Mouse (Mus musculus) mouse trophoblast stem cell (cell line): ENCODE data around the gene Golga4.

ENCODE experiments used
- in situ Hi-C, 2 experiments: fragments of 300-500 bp; cut with MseI, MboI; formaldehyde crosslinking; loops; 2 replicates in 1 of 2; 3 replicates in 1 of 2; pipeline ENCODE4 v1.15.1; 2025

The Golga4 gene

DNA sequence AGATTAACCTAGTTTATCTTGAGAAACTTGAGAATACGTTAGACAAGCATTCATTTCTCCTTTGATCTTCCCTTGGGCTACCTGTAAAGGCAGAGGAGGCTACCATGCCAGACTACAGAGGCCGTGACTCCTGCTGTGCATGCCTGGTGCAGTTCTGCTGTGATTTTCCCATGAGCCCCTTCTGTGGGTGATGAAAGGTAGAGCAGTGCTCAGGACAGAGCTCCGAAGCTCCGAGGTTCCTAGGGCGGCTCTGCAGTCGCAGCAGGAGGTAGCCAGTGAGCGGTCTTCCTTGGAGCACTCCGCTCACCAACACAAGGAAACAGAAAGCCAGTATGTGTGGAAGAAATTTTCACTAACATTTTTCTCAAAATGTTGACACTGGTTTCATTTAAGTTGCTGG, 15.6 kb downstream of the Golga4 start:
- in situ Hi-C loops: no loop called here

DNA sequence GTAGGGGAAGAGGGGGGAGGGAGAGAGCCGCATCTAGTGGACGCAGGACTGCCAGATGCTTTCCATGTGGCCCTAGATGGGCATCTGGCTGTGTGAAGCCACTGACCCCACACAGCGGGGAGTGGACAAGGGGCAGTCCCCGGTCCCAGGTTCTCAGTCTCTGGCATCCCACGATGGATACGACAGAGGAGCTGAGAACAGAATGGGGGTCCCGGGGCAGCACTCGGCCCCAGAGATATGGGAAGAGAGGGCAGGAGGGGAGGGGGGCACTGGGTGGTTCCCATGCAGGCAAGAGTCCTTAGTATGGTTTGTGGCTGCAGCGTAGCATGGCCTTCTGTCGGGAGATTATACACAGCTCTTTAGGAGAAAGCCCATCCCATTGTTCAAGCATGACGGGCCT, 17.7 kb downstream of the Golga4 start:
- in situ Hi-C loops: no loop called here

DNA sequence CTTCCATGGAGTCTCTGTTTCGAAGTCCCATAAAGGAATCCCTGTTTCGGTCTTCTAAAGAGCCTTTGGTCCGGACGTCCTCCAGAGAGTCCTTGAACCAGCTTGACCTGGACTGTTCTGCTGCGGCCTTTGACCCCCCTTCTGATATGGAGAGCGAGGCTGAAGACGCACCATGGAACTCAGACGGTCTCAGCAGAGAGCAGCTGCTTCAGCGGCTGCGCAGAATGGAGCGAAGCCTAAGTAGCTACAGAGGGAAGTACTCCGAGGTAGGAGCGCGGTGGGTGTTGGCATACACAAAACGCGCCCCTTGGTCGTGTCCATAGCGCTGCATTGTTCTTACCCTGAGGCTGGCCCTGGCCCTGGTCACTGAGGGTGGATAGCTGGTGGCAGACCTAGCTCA, 21.0 kb downstream of the Golga4 start:
- in situ Hi-C loops: no loop called here

DNA sequence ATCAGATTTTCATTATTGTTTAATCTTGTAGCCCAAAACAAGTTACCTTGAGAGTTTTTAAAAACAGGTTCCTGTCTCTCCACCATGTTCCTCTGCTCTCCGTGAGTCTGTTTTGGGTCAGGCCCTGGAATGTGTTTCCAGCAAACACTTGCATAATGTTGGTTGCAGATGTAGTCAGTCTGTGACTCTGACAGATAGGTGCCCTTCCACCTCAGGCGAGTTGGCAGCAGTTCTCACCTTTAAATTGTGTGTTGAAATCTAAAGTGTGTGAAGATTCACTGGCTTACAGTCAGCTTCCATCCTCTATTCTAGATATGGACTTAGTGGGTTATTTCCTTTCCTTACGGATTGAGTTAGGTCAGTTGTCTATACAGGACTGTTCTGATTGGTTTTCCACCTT, 23.7 kb downstream of the Golga4 start:
- in situ Hi-C loops: no loop called here

DNA sequence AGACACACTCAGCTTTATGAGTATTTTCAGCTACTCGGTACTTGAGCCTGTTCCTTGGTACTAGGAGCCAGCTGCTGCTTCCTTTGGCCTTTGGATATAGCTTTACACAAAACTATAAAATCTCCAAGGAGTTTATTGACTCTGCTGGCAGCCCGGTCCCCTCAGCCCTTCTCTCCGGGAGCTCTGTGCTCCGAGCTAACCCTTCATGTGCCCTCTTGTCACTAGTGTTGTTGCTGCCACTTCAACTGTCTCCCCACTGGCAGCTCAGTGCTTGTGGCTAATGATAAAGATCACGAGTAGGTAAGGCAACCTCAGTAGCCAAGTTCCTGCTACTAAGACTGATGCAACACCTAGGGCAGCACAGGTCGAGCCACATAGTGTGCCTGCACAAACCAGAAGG, 24.6 kb downstream of the Golga4 start:
- in situ Hi-C loops: no loop called here

DNA sequence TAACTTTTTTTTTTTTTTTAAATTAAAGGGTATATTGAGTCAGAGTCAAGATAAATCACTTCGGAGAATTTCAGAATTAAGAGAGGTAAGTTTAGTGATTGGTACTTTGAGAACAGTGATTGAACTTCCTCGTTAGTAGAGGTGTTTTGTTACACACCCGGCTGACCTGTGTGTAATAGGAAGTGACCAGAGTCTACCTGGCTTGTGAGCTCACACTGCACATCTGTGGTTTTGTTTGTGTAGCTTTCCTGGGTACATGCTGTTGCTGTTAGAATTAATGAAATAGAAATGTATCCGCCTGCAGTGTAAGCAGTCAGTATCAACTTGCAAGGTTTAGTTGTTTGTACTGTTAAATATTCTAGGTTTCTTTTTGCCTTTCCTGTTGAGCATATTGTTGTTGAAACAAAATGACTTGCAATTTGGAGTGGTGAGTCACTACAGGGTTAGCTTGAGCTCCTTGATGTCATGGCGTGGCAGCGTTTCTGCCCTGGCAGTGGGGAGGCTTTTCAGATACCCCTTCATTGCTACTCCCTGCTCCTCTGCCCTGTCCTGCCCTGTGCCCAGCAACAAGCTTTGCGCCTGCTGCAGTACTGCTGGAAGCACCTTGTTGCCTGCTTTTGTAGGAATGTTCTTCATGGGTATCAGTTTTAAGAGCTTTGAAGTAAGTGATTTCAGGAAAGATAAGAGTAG, 26.6 kb downstream of the Golga4 start:
- in situ Hi-C loops: no loop called here

DNA sequence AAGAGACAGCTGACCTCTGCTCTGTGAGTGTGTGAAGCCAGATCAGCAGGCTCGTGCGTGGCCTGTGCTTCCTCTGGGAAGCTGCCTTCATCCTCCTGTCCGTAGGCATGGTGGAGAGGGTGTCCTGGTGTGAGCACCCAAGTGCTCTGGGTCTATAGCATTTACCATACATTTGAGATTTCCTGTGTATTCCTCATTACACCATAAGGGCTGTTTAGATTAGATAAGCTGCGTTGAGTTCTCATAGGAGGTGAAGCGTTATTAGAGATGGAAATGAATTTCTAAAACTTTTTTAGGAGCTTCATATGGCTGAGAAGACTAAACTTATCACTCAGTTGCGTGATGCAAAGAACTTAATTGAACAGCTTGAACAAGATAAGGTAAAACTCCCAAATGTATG, 30.9 kb downstream of the Golga4 start:
- in situ Hi-C loops: no loop called here

DNA sequence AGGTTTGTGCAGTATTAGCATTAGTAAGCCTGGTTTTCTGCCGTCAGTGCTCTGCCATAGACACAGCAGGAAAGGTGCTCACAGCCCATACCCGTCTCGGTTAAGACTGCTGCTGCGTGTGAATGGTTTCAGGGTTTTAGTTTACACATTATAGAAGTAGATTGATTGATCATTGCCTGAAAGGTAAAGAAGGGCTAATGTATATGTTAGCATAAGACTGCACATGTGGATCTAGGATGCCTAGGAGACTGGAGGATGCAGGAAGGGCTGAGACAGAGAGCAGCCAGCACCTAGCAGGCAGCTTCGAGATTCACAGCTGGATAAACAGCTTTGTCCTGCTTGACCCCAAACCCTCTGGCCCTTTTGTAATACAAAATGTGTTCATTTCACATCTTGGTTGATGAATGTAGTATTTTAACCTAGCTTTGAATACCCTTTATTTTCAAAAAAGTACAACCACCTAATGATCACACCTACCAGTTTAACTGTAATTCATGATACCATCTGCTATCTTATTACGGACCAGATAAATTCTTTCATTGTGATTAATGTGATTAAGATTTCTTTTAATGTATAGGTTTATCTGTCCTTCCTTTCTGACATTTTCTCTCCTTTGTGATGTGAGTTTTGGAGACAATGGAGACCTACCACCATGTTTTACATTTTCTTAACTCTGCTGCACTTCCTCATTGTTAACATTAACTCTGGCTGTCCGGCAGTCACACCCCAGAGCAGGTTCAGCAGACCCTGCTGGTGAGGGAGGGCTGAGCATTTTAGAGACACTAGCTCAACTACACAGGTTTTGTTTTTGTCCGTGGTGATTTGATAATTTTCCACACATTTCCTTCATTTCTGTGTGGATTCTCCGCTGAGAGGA, 31.6 kb downstream of the Golga4 start:
- in situ Hi-C loops: no loop called here

DNA sequence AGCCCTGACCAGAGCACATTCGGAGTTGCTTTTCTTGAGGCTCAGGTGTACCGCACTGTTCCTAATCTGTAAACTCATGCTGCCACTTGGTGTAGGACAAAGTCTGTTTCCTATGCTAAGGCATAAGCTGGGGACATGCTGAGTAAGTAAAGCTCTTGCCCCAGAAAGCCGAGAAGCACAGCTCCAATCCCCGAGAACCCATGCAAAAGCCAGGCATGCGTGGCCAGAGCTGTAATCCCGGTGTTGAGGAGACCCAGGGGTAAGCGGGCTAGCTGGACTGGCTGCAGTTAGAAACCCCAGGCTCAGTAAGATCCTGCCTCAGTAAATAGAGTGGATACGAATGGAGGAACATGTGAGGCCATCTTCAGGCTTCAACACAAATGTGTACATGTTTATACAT, 35.8 kb downstream of the Golga4 start:
- in situ Hi-C loops: no loop called here

DNA sequence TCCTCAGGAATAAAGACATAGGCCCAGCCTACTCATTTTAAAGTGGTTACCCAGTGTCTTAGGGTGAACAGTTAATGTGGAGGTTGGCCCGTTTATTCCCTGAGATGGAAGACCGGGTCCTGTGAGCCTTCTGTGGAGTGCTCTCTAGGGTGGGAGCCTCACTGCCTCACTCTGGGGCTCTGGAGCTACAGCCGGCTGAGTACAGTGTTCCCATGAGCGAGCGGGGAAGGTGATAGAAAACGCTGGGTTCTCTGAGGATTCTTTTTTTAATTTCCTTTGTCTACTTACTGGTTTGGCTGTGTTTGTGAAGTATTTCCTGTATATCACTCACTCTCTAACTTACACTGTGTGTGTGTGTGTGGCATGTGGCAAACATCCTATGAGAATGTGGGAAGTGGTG, 39.1 kb downstream of the Golga4 start:
- in situ Hi-C loops: no loop called here

DNA sequence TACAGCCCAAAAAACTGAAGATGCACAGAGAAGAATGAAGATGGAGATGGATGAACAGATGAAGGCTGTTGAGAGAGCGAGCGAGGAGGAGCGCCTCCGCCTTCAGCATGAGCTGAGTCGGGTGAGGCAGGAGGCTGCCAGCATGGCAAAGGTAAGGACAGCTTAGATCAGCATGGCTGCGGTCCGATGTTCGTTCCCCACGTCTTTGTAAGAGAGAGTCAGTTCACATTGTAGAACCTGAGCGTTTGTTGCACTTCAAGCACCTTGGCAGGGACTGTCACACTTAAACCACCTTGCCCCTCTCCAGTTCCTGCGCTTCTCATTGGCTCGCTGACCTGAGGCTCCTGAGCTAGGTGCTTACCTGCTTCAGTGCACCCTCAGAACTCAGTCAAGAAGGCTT, 42.6 kb downstream of the Golga4 start:
- in situ Hi-C loops: no loop called here

DNA sequence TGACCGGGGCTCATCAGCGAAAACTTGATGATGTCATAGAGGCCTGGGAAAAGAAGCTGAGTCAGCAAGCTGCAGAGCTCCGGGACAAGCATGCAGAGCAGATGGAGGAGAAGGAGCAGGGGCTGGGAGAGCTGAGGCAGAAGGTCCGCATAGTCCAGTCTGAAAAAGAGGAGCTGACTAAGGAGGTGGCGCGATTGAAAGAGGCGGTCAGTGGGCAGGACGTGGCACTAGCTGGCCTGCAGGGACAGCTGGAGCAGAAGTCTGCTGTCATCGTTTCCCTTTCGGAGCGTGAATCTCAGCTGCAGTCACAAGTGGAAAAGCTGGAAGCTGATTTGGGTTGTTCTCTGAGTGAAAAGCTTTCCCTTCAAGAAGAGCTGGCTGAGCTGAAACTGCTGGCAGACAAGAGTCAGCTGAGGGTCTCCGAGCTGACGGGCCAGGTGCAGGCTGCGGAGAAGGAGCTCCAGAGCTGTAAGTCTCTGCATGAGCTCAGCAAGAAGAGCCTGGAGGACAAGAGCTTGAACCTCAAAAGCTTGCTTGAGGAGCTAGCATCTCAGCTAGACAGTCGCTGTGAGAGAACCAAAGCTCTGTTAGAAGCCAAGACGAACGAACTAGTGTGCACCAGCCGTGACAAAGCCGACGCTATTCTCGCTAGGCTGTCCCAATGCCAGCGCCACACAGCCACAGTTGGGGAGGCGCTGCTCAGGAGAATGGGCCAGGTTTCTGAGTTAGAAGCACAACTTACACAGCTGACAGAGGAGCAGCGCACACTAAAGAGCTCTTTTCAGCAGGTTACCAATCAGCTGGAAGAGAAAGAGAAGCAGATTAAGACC, 51.1 kb downstream of the Golga4 start:
- in situ Hi-C loops: no loop called here

DNA sequence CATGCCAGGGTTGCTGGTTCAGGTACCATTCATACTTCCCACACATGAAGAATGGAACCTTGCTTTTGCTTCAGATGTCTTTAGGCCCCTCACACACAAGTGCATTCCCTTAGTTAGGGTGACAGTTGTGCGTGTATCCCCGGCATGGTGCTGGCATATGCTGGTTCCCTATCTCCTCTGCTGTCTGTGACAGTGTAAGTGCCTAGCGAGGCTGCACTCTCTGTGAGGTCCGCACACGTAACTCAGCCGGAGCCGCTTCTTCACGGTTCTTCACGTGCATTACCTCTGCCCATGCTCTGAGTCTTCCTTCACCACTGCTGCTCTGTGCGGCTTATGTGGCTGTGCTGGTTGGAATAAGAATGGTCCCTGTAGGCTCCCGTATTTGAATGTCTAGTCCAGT, 57.3 kb downstream of the Golga4 start:
- in situ Hi-C loops: no loop called here

DNA sequence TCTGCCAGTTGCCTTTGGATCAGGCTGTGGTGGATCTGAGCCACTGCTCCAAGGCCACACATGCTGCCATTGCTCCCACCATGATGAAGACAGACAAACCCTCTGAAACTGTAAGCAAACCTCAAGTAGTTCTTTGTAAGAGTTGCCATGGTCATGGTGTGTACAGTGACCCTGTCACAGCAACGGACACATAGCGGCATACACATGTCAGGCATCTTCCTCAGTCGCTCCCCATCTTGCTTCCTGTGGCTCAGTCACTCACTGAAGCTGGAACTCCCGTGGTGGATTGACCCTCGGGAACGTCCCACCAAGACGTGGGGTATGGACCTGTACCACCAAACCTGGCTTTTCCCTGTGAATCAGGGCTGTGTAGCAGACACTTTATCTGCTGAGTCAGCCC, 57.8 kb downstream of the Golga4 start:
- in situ Hi-C loops: no loop called here

DNA sequence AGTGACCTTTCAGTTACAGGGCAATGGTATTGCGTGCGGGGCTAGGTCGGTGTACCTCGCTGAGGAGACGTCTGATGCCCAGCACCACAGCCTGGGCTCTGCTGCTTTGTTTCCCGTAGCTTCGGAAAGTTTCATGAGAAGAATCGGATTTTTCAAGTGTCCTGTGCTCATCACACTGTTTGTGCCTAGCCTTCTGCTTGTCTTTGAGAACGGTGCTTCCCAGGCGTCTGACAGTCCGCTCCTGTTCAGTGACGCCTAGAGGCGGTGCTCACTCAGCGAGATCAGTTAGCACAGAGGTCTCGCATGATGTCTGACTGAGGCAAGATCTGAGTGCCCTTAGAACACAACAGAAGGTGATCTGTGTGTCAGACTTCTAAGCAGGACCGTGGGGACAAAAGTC, 58.6 kb downstream of the Golga4 start:
- in situ Hi-C loops: no loop called here

DNA sequence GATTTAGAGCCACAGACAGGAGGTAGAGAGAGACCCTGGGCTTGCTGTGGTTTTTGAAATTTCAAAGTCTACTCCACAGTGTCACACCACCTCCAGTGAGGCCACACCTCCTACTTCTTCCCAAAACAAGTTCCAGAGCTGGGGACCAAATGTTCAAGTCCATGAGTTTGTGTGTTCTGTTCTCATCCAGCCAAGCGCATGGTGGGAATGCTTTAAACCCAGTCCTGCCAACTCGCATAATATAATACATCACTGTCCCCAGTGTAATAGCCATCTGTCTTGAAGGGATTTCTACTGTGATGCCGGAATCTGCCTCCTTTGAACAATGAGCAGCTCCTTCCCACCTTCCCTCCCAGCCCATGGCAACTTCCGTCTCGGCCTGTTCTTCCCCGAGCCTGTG, 63.3 kb downstream of the Golga4 start:
- in situ Hi-C loops: no loop called here

DNA sequence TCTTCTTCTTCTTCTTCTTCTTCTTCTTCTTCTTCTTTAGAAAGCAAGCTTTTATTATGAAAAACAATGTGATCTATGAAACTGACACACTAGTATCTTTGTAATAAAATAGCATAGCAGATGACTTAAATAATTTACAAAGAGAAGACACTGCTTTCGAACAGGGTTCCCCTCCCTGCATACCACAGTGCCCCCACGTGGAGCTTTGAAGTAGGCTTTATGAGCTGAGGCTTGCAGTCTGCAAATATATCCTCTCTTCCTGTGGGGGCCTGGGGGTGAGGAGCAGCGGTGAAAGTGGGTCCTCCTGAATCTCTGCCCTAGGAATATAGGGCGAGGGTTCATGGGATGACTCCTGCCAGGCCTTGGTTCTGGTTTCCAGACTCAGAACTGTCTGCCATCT, 64.8 kb downstream of the Golga4 start:
- in situ Hi-C loops: no loop called here

DNA sequence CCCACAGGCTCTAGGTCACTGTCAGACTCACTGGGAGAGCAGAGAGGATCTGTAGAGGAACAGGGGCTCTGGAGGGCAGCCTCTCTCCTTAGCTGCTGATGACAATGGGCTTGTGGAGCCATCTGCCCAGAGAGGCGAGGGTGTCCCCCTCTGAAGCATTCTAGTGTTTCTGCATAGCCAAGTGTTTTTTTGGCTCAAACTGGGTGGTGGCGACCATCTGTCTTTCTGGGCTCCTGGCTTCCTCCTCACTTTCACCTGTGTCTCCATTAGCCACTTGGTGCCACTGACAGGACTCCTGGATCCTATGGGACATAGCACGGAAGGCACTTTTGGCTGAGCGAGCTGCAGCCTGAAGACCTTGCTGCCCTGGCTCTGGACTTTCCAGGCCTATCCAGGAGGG, 65.6 kb downstream of the Golga4 start:
- in situ Hi-C loops: no loop called here

DNA sequence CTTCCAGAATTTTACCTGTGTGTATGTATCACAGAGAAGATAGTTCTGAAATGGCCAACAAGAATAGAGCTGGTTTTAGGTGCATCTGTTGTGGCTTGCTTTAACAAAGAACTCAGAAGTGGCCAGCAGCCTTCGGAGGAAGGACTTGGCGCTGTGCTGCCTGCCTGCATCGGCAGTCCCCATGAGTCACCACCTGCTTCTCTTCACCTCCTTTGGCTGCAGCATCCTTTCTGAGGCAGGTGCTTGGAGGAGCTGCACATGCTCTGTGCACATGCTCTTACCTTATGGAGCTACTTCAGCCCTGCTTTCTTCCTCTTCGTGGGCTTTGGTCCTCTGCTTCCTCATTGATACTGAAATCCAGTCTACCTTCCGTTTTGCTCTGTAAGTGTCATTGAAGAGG, 68.8 kb downstream of the Golga4 start:
- in situ Hi-C loops: loop anchor here in 1 of 2 experiments (25.0 kb wide), 1 partner anchor 462 kb away; no protein-coding TSS in a partner anchor

DNA sequence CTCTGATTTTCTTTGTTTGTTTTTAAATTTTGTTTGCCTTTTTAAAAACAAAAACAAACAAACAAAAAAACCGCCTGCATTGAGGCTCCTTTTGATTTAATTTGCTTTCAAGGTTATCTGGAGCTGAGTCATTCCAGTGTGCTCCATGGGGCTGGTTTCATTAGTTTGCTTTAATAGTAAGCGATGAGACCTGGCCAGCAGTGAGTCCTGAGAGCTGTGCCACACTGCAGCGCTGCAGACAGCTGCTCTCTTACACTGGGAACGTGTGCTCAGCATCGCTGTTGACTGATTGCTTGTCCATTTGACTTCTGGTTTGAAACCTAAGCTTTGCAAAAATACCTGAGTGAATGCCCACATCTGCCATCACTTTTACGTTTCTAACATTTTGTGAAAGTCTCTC, 74.3 kb downstream of the Golga4 start:
- in situ Hi-C loops: loop anchor here in 1 of 2 experiments (25.0 kb wide), 1 partner anchor 457 kb away; no protein-coding TSS in a partner anchor

DNA sequence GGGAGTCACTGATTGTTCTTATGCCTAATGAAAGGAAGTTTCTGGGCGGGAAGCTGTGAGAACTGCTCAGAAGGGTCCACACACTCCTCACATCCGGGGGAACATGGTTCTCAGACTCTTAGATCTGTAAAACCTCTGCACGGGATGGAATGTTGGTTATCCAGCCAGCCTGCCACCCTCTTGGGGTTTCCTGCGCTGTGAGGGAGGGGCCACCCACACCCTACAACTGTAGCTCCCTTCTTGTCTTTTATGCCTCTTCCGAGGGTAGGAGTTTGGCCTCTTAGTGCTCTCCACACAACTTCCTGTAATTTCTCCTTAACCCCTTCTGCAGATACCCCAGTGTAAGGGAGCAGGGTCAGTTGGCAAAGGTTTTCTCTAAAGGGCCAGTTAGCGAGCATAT, 76.7 kb downstream of the Golga4 start:
- in situ Hi-C loops: loop anchor here in 1 of 2 experiments (25.0 kb wide), 1 partner anchor 455 kb away; no protein-coding TSS in a partner anchor

DNA sequence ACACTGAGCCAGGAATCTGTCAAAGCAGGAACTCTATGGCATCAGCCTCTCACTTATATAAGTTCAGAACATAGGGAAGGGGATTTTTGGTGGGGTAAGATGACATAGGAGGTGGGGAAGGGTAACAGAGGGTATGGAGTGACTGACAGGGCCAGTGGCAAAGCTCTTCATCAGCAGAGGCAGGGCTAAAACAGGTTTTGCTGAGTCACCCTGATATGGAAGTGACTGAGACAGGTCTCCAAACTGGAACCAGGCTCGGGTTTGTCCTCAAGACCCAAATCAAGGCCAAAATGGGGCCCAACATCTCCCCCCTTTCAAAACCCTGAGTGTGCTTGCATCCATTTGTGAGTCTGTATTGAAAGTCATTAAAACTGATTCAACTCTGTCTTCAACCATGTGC, 78.8 kb downstream of the Golga4 start:
- in situ Hi-C loops: loop anchor here in 1 of 2 experiments (25.0 kb wide), 1 partner anchor 452 kb away; no protein-coding TSS in a partner anchor
